Mouse (Mus musculus): ENCODE data around the gene Fgfr2. TPM values are rescaled to one million over a fixed set of nuclear protein-coding genes. Genes with fewer than 3 reads are reported as not detected.

Fgfr2 gene
- polyA plus RNA-seq, 1 experiment from 2014 or later: 47.9 TPM

GRCm38 (mm10) chr7:133073147-133073651, 50.0 kb downstream of the Fgfr2 start:
- 14% methylated on average over 9 of the region's 9 CpGs for WGBS
- peak; percentile 17; the same call in 1 of the 2 replicates for ATAC-seq
- Histone ChIP-seq H3K4me3 (no peak overlapping the region), H3K27ac (peak overlapping the region; percentile 86), H3K36me3 (ENCODE audit: poor library complexity, severe bottlenecking) (peaks cover 6% of the 10 kb centered on the region; the same call in 1 of the 2 replicates), H3K4me2 (peak overlapping the region; percentile 16; the same call in 1 of the 2 replicates), H3K4me1 (peaks cover 89% of the 10 kb centered on the region), H3K9me3 (replicated peaks) (no peaks in the 10 kb centered on the region), H3K27me3 (no peaks in the 10 kb centered on the region), H3K9ac (no peak overlapping the region)

- no peak for ATAC-seq
- peak overlapping the region; percentile 71 for H3K27ac ChIP-seq
- H3K4me1 ChIP-seq: peaks cover 92% of the 10 kb centered on the region
- 0 out of 2 replicates have a peak overlapping the region, but pooled peaks have one; percentile 1 for H3K9ac ChIP-seq
- WGBS: 8% methylated on average over 4 of the region's 4 CpGs
- no peak overlapping the region for H3K4me3 ChIP-seq
- no peaks in the 10 kb centered on the region for H3K9me3 ChIP-seq (replicated peaks)
- H3K4me2 ChIP-seq: peak overlapping the region; percentile 26
- H3K27me3 ChIP-seq: no peaks in the 10 kb centered on the region
- peaks cover 3% of the 10 kb centered on the region; the same call in 1 of the 2 replicates for H3K36me3 ChIP-seq (ENCODE audit: poor library complexity, severe bottlenecking)
Observed at GRCm38 (mm10) chr7:133072535-133072934, 50.6 kb downstream of the Fgfr2 start.

GRCm38 (mm10) chr7:133067321-133067841, 55.8 kb downstream of the Fgfr2 start:
- H3K4me2 ChIP-seq: peak overlapping the region; percentile 28

GRCm38 (mm10) chr7:133066776-133067175, 56.4 kb downstream of the Fgfr2 start:
- no peaks in the 10 kb centered on the region for H3K27me3 ChIP-seq
- WGBS: 8% methylated on average over 6 of the region's 6 CpGs
- H3K4me3 ChIP-seq: no peak overlapping the region
- ATAC-seq: peak; percentile 71
- peak overlapping the region; percentile 87 for H3K27ac ChIP-seq
- peaks cover 59% of the 10 kb centered on the region for H3K4me1 ChIP-seq
- 0 out of 2 replicates have a peak overlapping the region, but pooled peaks have one; percentile 16 for H3K9ac ChIP-seq
- no peaks in the 10 kb centered on the region for H3K9me3 ChIP-seq (replicated peaks)
- H3K36me3 ChIP-seq (ENCODE audit: poor library complexity, severe bottlenecking): peaks cover 20% of the 10 kb centered on the region; the same call in 1 of the 2 replicates
- peak overlapping the region; percentile 28 for H3K4me2 ChIP-seq

More at GRCm38 (mm10) chr7:133067321-133067841, 55.8 kb downstream of the Fgfr2 start:
- Histone ChIP-seq H3K36me3 (ENCODE audit: poor library complexity, severe bottlenecking) (peaks cover 20% of the 10 kb centered on the region; the same call in 1 of the 2 replicates), H3K9me3 (replicated peaks) (no peaks in the 10 kb centered on the region), H3K4me1 (peaks cover 65% of the 10 kb centered on the region), H3K27me3 (no peaks in the 10 kb centered on the region), H3K4me3 (no peak overlapping the region), H3K27ac (peak overlapping the region; percentile 87), H3K9ac (peak overlapping the region; percentile 38; the same call in 1 of the 2 replicates)
- 39% methylated on average over 7 of the region's 7 CpGs for WGBS
- ATAC-seq: peak; percentile 72

DNA sequence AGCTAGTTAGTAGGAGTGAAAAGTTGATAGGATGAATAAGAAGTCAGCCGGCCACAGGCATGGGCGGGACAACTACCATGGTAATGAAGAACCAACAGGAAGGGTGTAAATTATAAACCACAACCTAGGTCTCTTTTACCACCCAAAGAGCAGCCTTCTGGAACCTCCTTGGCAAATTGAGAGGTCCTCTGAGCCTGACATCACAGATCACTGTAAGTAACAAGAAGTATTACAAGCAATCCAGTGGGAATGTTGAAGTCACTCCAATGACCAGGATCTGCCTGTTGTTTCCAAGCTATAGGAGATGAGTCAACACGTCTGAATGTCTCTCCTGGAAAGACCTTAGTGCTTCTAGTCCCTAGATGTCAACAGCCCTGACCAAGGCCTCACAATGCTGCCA, 61.1 kb downstream of the Fgfr2 start:
- Histone ChIP-seq H3K9ac (no peak overlapping the region), H3K4me1 (peaks cover 35% of the 10 kb centered on the region), H3K27me3 (no peaks in the 10 kb centered on the region), H3K9me3 (replicated peaks) (no peaks in the 10 kb centered on the region), H3K27ac (no peak overlapping the region), H3K36me3 (ENCODE audit: poor library complexity, severe bottlenecking) (peaks cover 16% of the 10 kb centered on the region; the same call in 1 of the 2 replicates), H3K4me2 (no peak overlapping the region), H3K4me3 (no peak overlapping the region)
- no peak for ATAC-seq
- 89% methylated on average over 3 of the region's 3 CpGs for WGBS

- no peak overlapping the region for H3K4me3 ChIP-seq
- H3K4me2 ChIP-seq: no peak overlapping the region
- no peaks in the 10 kb centered on the region for H3K27me3 ChIP-seq
- WGBS: 82% methylated on average over 6 of the region's 6 CpGs
- H3K9me3 ChIP-seq (replicated peaks): no peaks in the 10 kb centered on the region
- no peak for ATAC-seq
- H3K27ac ChIP-seq: 0 out of 2 replicates have a peak overlapping the region, but pooled peaks have one; percentile 65
- peaks cover 19% of the 10 kb centered on the region; the same call in 1 of the 2 replicates for H3K36me3 ChIP-seq (ENCODE audit: poor library complexity, severe bottlenecking)
- no peak overlapping the region for H3K9ac ChIP-seq
- H3K4me1 ChIP-seq: peaks cover 23% of the 10 kb centered on the region
Observed at GRCm38 (mm10) chr7:133060170-133060569, 63.0 kb downstream of the Fgfr2 start.

GRCm38 (mm10) chr7:133059517-133060104, 63.5 kb downstream of the Fgfr2 start:
- peak; percentile 48; the same call in 1 of the 2 replicates for ATAC-seq
- peak overlapping the region; percentile 65 for H3K27ac ChIP-seq

GRCm38 (mm10) chr7:133059150-133059509, 64.0 kb downstream of the Fgfr2 start:
- no peak for ATAC-seq
- H3K27me3 ChIP-seq: no peaks in the 10 kb centered on the region
- 83% methylated on average over 6 of the region's 6 CpGs for WGBS
- no peak overlapping the region for H3K9ac ChIP-seq
- H3K36me3 ChIP-seq (ENCODE audit: poor library complexity, severe bottlenecking): peaks cover 16% of the 10 kb centered on the region; the same call in 1 of the 2 replicates
- no peak overlapping the region for H3K4me3 ChIP-seq
- no peak overlapping the region for H3K4me2 ChIP-seq
- peak overlapping the region; percentile 65; the same call in 1 of the 2 replicates for H3K27ac ChIP-seq
- no peaks in the 10 kb centered on the region for H3K9me3 ChIP-seq (replicated peaks)
- peaks cover 23% of the 10 kb centered on the region for H3K4me1 ChIP-seq

More at GRCm38 (mm10) chr7:133059517-133060104, 63.5 kb downstream of the Fgfr2 start:
- no peaks in the 10 kb centered on the region for H3K9me3 ChIP-seq (replicated peaks)
- peaks cover 19% of the 10 kb centered on the region; the same call in 1 of the 2 replicates for H3K36me3 ChIP-seq (ENCODE audit: poor library complexity, severe bottlenecking)
- H3K27me3 ChIP-seq: no peaks in the 10 kb centered on the region
- no peak overlapping the region for H3K9ac ChIP-seq
- 67% methylated on average over 9 of the region's 9 CpGs for WGBS
- peaks cover 23% of the 10 kb centered on the region for H3K4me1 ChIP-seq
- no peak overlapping the region for H3K4me2 ChIP-seq
- no peak overlapping the region for H3K4me3 ChIP-seq

DNA sequence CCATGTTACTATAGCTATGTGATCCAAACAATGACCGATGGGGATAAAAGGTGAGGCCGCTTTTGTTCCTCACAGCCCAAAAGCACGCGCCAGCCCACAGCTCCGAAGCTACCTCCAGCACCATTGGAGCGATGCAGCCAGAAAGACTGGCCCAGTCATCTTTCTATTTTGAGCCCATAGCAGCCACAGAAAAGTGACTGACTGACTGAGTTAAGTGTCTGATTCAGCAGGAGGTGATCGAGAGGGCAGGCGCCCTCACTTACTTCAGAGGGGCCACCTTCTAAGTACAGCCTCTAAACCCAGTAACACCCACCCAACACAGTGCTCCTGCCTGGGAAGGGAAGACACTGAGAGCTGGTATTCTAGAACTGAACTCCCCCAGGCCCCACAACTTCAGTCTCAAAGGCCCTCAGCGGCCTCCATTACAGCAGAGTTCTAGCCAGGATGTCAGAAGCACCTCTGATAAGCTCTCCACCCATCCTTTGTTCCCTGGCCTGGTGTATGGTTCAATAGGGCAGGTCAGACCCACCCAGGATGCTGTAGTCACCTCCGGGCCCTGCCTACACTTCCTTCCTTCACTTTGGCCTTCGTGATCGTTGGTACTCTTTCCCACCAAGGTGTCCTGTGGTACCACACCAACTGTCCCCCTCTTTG, 64.5 kb downstream of the Fgfr2 start:
- Histone ChIP-seq H3K9ac (no peak overlapping the region), H3K9me3 (replicated peaks) (no peaks in the 10 kb centered on the region), H3K4me2 (no peak overlapping the region), H3K4me1 (peaks cover 28% of the 10 kb centered on the region), H3K27me3 (no peaks in the 10 kb centered on the region), H3K36me3 (ENCODE audit: poor library complexity, severe bottlenecking) (peaks cover 15% of the 10 kb centered on the region; the same call in 1 of the 2 replicates), H3K27ac (no peak overlapping the region), H3K4me3 (no peak overlapping the region)
- ATAC-seq: no peak
- WGBS: 91% methylated on average over 12 of the region's 12 CpGs

DNA sequence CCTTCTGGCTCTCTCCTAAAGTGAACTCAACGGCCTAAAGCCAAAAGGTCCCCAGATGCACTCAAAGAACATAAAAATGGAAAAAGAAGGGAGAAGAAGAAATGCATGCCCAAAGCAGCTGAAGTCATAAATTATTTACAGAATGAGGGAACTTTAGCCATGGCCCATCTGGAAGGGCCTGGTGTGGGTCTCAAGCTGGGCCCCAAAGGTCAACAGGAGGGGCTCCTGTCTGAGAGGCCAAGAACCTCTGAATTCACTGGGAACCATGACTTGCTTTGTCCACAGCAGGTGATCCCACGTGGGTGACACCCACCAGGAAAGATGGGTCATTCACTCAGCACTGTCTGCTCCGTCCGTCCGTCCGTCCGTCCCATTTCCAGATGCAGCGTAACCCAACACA, 66.2 kb downstream of the Fgfr2 start:
- Histone ChIP-seq H3K4me3 (no peak overlapping the region), H3K9ac (no peak overlapping the region), H3K27me3 (no peaks in the 10 kb centered on the region), H3K36me3 (ENCODE audit: poor library complexity, severe bottlenecking) (peaks cover 26% of the 10 kb centered on the region), H3K4me2 (no peak overlapping the region), H3K27ac (no peak overlapping the region), H3K9me3 (replicated peaks) (no peaks in the 10 kb centered on the region), H3K4me1 (peaks cover 33% of the 10 kb centered on the region)
- no peak for ATAC-seq
- 97% methylated on average over 8 of the region's 8 CpGs for WGBS

GRCm38 (mm10) chr7:133054486-133054885, 68.7 kb downstream of the Fgfr2 start:
- Histone ChIP-seq H3K27ac (no peak overlapping the region), H3K4me3 (no peak overlapping the region), H3K27me3 (no peaks in the 10 kb centered on the region), H3K36me3 (ENCODE audit: poor library complexity, severe bottlenecking) (peaks cover 34% of the 10 kb centered on the region), H3K4me1 (peaks cover 19% of the 10 kb centered on the region), H3K9me3 (replicated peaks) (no peaks in the 10 kb centered on the region), H3K9ac (no peak overlapping the region), H3K4me2 (no peak overlapping the region)
- WGBS: 93% methylated on average over 5 of the region's 5 CpGs
- no peak for ATAC-seq

- 63% methylated on average over 9 of the region's 9 CpGs for WGBS
- Histone ChIP-seq H3K9ac (no peak overlapping the region), H3K27me3 (no peaks in the 10 kb centered on the region), H3K4me3 (no peak overlapping the region), H3K36me3 (ENCODE audit: poor library complexity, severe bottlenecking) (peaks cover 34% of the 10 kb centered on the region), H3K27ac (no peak overlapping the region), H3K9me3 (replicated peaks) (no peaks in the 10 kb centered on the region), H3K4me1 (peaks cover 13% of the 10 kb centered on the region; the same call in 1 of the 2 replicates), H3K4me2 (no peak overlapping the region)
- ATAC-seq: no peak
Observed at GRCm38 (mm10) chr7:133053757-133054156, 69.4 kb downstream of the Fgfr2 start.

Data from forebrain, embryonic 13.5 days (tissue).